In genomic region chr2:31610922-31611321, GRCm38 (mm10) we compare ENCODE assay signal across 24 mouse cellular contexts. TPM values are rescaled to one million over a fixed set of nuclear protein-coding genes. Genes with fewer than 3 reads are reported as not detected.
DNase-seq lines count a peak whose midpoint lies in the region; ATAC-seq and TF ChIP-seq lines count a peak whose summit lies in the region.
"Had no signal": no experiment of that assay in that cellular context is flagged by ENCODE, and none has a peak within 500 bp of the region (broad histone marks: within the 10 kb centered on the region; RNA-seq: fewer than 3 reads in every experiment).

No protein-coding gene starts in this region.

- peaks cover 5% of the 10 kb centered on the region; the same call in 1 of the 2 replicates for H3K4me1 ChIP-seq in hindbrain, embryonic 11.5 days (replicated peaks; ENCODE audit: control insufficient read depth, insufficient read depth, low read length)
- no peaks in the 10 kb centered on the region; the same call in 1 of the 2 replicates for H3K4me1 ChIP-seq in hindbrain, embryonic 14.5 days (replicated peaks; ENCODE audit: control insufficient read depth, insufficient read depth, low read length)
- no peaks in the 10 kb centered on the region for H3K4me1 ChIP-seq in liver, postnatal 0 days (ENCODE audit: insufficient read depth)

- H3K9ac ChIP-seq in hindbrain, embryonic 11.5 days (ENCODE audit: low read depth, low read length), result no peak overlapping the region
- no peak overlapping the region for H3K9ac ChIP-seq in hindbrain, embryonic 14.5 days
- H3K9ac ChIP-seq in liver, postnatal 0 days (replicated peaks), result no peak overlapping the region
- H3K9ac ChIP-seq: forebrain, embryonic 15.5 days had no signal

- no peak for ATAC-seq in hindbrain, embryonic 11.5 days (ENCODE audit: low FRiP score)
- no peak for ATAC-seq in hindbrain, embryonic 14.5 days (ENCODE audit: low FRiP score)
- no peak for ATAC-seq in liver, postnatal 0 days
- ATAC-seq: forebrain, embryonic 15.5 days had no signal

- H3K27ac ChIP-seq in hindbrain, embryonic 11.5 days (ENCODE audit: low read depth, low read length), result no peak overlapping the region
- H3K27ac ChIP-seq in hindbrain, embryonic 14.5 days, result no peak overlapping the region
- no peak overlapping the region for H3K27ac ChIP-seq in liver, postnatal 0 days (ENCODE audit: low read depth)
- H3K27ac ChIP-seq: forebrain, embryonic 15.5 days; layer of hippocampus, adult 2 months had no signal

- H3K4me3 ChIP-seq in hindbrain, embryonic 11.5 days (ENCODE audit: low read depth, low read length), result no peak overlapping the region
- H3K4me3 ChIP-seq in hindbrain, embryonic 14.5 days (replicated peaks; ENCODE audit: low read length), result no peak overlapping the region
- H3K4me3 ChIP-seq in liver, postnatal 0 days (ENCODE audit: low read depth, low read length), result no peak overlapping the region
- H3K4me3 ChIP-seq: erythroblast, embryonic 14.5 days; forebrain, embryonic 15.5 days; layer of hippocampus, adult 2 months; megakaryocyte, embryonic 14.5 days had no signal

- H3K9me3 ChIP-seq in hindbrain, embryonic 11.5 days (ENCODE audit: control insufficient read depth, low read length), result no peaks in the 10 kb centered on the region
- H3K9me3 ChIP-seq in hindbrain, embryonic 14.5 days (ENCODE audit: control insufficient read depth, low read length), result no peaks in the 10 kb centered on the region
- no peaks in the 10 kb centered on the region for H3K9me3 ChIP-seq in liver, postnatal 0 days (ENCODE audit: low read length)
- H3K9me3 ChIP-seq: forebrain, embryonic 15.5 days; megakaryocyte, embryonic 14.5 days had no signal

- no peak overlapping the region for H3K4me2 ChIP-seq in hindbrain, embryonic 11.5 days (replicated peaks; ENCODE audit: low read depth, low read length)
- H3K4me2 ChIP-seq in hindbrain, embryonic 14.5 days (replicated peaks), result no peak overlapping the region
- H3K4me2 ChIP-seq in liver, postnatal 0 days (ENCODE audit: low read depth, low read length), result no peak overlapping the region
- H3K4me2 ChIP-seq: forebrain, embryonic 15.5 days; heart, embryonic 11.5 days; liver, embryonic 11.5 days had no signal

- H3K36me3 ChIP-seq in hindbrain, embryonic 11.5 days (ENCODE audit: control insufficient read depth, insufficient read depth, low read length), result peaks cover 21% of the 10 kb centered on the region
- H3K36me3 ChIP-seq in hindbrain, embryonic 14.5 days (replicated peaks; ENCODE audit: control insufficient read depth, insufficient read depth), result peaks cover 94% of the 10 kb centered on the region
- H3K36me3 ChIP-seq in liver, postnatal 0 days (replicated peaks; ENCODE audit: insufficient read depth, low read length), result peaks cover 73% of the 10 kb centered on the region

- TF ChIP-seq EP300 in liver, postnatal 0 days (IDR thresholded peaks at IDR 0.05; ENCODE audit: low read depth), result no peak

- TF ChIP-seq CTCF in liver, postnatal 0 days (IDR thresholded peaks at IDR 0.05; ENCODE audit: low read depth), result no peak

- WGBS in hindbrain, embryonic 11.5 days, result 41% methylated on average over 4 of the region's 4 CpGs
- WGBS in hindbrain, embryonic 14.5 days, result 26% methylated on average over 4 of the region's 4 CpGs
- 81% methylated on average over 4 of the region's 4 CpGs for WGBS in liver, postnatal 0 days (ENCODE audit: insufficient replicate concordance)

- H3K27me3 ChIP-seq in hindbrain, embryonic 11.5 days (ENCODE audit: control insufficient read depth, insufficient read depth, low read length), result peaks cover 67% of the 10 kb centered on the region
- H3K27me3 ChIP-seq in hindbrain, embryonic 14.5 days (ENCODE audit: control insufficient read depth, insufficient read depth, low read length), result peaks cover 45% of the 10 kb centered on the region
- no peaks in the 10 kb centered on the region for H3K27me3 ChIP-seq in liver, postnatal 0 days (ENCODE audit: insufficient read depth, low read length)
- H3K27me3 ChIP-seq: CH12.LX; forebrain, embryonic 15.5 days; megakaryocyte, embryonic 14.5 days had no signal

- peak; percentile 41 for DNase-seq in hindbrain, embryonic 11.5 days (ENCODE audit: low spot score)
- no peak for DNase-seq in hindbrain, embryonic 14.5 days (ENCODE audit: low spot score)
- peak; percentile 4 for DNase-seq in Muller cell, postnatal 12 days (ENCODE audit: inconsistent ontology term)
- DNase-seq in embryo, embryonic 11 days, result peak; percentile 49
- DNase-seq in mesoderm, embryonic 11.5 days (ENCODE audit: low read depth, low spot score), result peak; percentile 23
- DNase-seq in heart, adult 18-20 months, result no peak
- DNase-seq in liver, postnatal 0 days, result no peak
- DNase-seq: adrenal gland, adult 2 months; cerebellum, adult 9-11 months; heart, postnatal 10 days; kidney, adult 2 months; kidney, postnatal 14 days; left cerebral cortex, postnatal 4 days; lung, adult 2 months had no signal

RNA-seq across cellular contexts. Expression of gene Prdm12, which starts 28.9 kb away (rescaled TPM):
- polyA plus RNA-seq in hindbrain, embryonic 11.5 days (2014; fragmentation: Nextera tagmentation; extraction: Ambion mirVana), result 4.0 and 6.7 TPM in 2 replicates
- polyA plus RNA-seq in hindbrain, embryonic 14.5 days (2014; fragmentation: Nextera tagmentation; extraction: Ambion mirVana), result 0.50 and 0.89 TPM in 2 replicates
- total RNA-seq in heart, adult 18-20 months (2021), result not detected
- not detected in 2 replicates for polyA plus RNA-seq in liver, postnatal 0 days (2015; fragmentation: Nextera tagmentation; extraction: Ambion mirVana)
- total RNA-seq: adrenal gland, adult 2 months; CH12.LX; gastrocnemius, adult 18-20 months; gastrocnemius, postnatal 4 days; heart, postnatal 10 days had no signal
- polyA plus RNA-seq: adrenal gland, adult 2 months; erythroblast, embryonic 14.5 days; kidney, adult 2 months; lung, adult 2 months; testis, adult 2 months had no signal

RNA-seq across cellular contexts. Expression of gene Fubp3, which starts 38.5 kb away (rescaled TPM):
- 82.7 and 86.9 TPM in 2 replicates for polyA plus RNA-seq in hindbrain, embryonic 11.5 days (2014; fragmentation: Nextera tagmentation; extraction: Ambion mirVana)
- 43.6 and 45.2 TPM in 2 replicates for polyA plus RNA-seq in hindbrain, embryonic 14.5 days (2014; fragmentation: Nextera tagmentation; extraction: Ambion mirVana)
- total RNA-seq in heart, adult 18-20 months (2021), result 10 to 100 TPM; 11.1 to 11.2 TPM
- polyA plus RNA-seq in liver, postnatal 0 days (2015; fragmentation: Nextera tagmentation; extraction: Ambion mirVana), result 19.4 and 19.5 TPM in 2 replicates

RNA-seq across cellular contexts. Expression of gene Exosc2, which starts 59.6 kb away (rescaled TPM):
- 50.8 and 56.6 TPM in 2 replicates for polyA plus RNA-seq in hindbrain, embryonic 11.5 days (2014; fragmentation: Nextera tagmentation; extraction: Ambion mirVana)
- polyA plus RNA-seq in hindbrain, embryonic 14.5 days (2014; fragmentation: Nextera tagmentation; extraction: Ambion mirVana), result 29.5 and 33.1 TPM in 2 replicates
- total RNA-seq in heart, adult 18-20 months (2021), result 10 to 100 TPM in 1 of 2 experiments, 1 to 10 TPM in 1; 8.2 to 10.1 TPM
- 14.2 and 14.6 TPM in 2 replicates for polyA plus RNA-seq in liver, postnatal 0 days (2015; fragmentation: Nextera tagmentation; extraction: Ambion mirVana)

Comparison
In these comparisons a context has a peak if more than half of its experiments do, and no peak if none do; other contexts are left out.
1. DNase-seq: peak in hindbrain, embryonic 11.5 days (single experiment), Muller cell, postnatal 12 days (single experiment), embryo, embryonic 11 days (single experiment) and mesoderm, embryonic 11.5 days (single experiment); none in hindbrain, embryonic 14.5 days (single experiment), heart, adult 18-20 months (0 of 2) and liver, postnatal 0 days (single experiment).